Mouse (Mus musculus): ENCODE measurements around the gene Cpne5. TPM values are rescaled to one million over a fixed set of nuclear protein-coding genes. Genes with fewer than 3 reads are reported as not detected.

Gene Cpne5
- total and polyA plus RNA-seq, 3 experiments = 0.19 to 1.0 TPM; not detected in 1

- Histone ChIP-seq H3K36me3 (ENCODE audit: control insufficient read depth in 1 of 2, insufficient read depth in 2 of 2, low read length in 2 of 2) (peaks cover 0 to 3% of the 10 kb centered on the region in 2 experiments; a peak in 1 of 4 replicates), H3K27ac (ENCODE audit: control insufficient read depth, low read depth, low read length) (no peak overlapping the region), H3K9me3 (replicated peaks; ENCODE audit: insufficient read depth, low read length) (no peaks in the 10 kb centered on the region), H3K4me1 (ENCODE audit: control insufficient read depth in 1 of 2, insufficient read depth in 2 of 2, low read length in 2 of 2) (peaks cover 0 to 5% of the 10 kb centered on the region in 2 experiments; a peak in 1 of 4 replicates), H3K4me3 (ENCODE audit: control insufficient read depth in 1 of 2, insufficient read depth in 1 of 2, low read depth in 2 of 2, low read length in 2 of 2) (no peak overlapping the region), H3K79me2 (ENCODE audit: control insufficient read depth, insufficient read depth, low read length, poor library complexity) (no peaks in the 10 kb centered on the region), H3K9ac (ENCODE audit: control insufficient read depth, low read depth, low read length, poor library complexity, severe bottlenecking) (no peak overlapping the region), H3K27me3 (ENCODE audit: control insufficient read depth in 1 of 2, insufficient read depth in 2 of 2, low read length in 2 of 2) (peaks cover 0 to 1% of the 10 kb centered on the region in 2 experiments; a peak in 1 of 4 replicates)
- peak; percentile 33 for DNase-seq (ENCODE audit: low read depth, low spot score)
- no peak for TF ChIP-seq ZKSCAN1 (IDR thresholded peaks at IDR 0.05; ENCODE audit: low read depth, low read length)
- TF ChIP-seq TBP (IDR thresholded peaks at IDR 0.05; ENCODE audit: low read depth, low read length) = no peak
- TF ChIP-seq ZMIZ1 (IDR thresholded peaks at IDR 0.05; ENCODE audit: low read depth, low read length) = no peak
- TF ChIP-seq SMC3 (IDR thresholded peaks at IDR 0.05; ENCODE audit: low read depth, low read length) = no peak
- no peak for TF ChIP-seq ETS1 (IDR thresholded peaks at IDR 0.05; ENCODE audit: low read depth, low read length)
- no peak for TF ChIP-seq ZNF384 (IDR thresholded peaks at IDR 0.05; ENCODE audit: low read depth, low read length)
- no peak for TF ChIP-seq POLR2AphosphoS2 (IDR thresholded peaks at IDR 0.05; ENCODE audit: low read length)
- no peak for TF ChIP-seq ELF1 (IDR thresholded peaks at IDR 0.05; ENCODE audit: low read depth, low read length)
- TF ChIP-seq TAL1 (IDR thresholded peaks at IDR 0.05; ENCODE audit: low read length) = no peak
- no peak for TF ChIP-seq NRF1 (IDR thresholded peaks at IDR 0.05; ENCODE audit: insufficient read depth, low read depth, low read length, poor library complexity, severe bottlenecking)
- no peak for TF ChIP-seq CHD1 (IDR thresholded peaks at IDR 0.05; ENCODE audit: low read depth, low read length)
- TF ChIP-seq GATA1 (IDR thresholded peaks at IDR 0.05; ENCODE audit: low read depth, low read length) = no peak
- no peak for TF ChIP-seq MXI1 (IDR thresholded peaks at IDR 0.05; ENCODE audit: low read depth, low read length)
- no peak for TF ChIP-seq E2F4 (IDR thresholded peaks at IDR 0.05; ENCODE audit: borderline replicate concordance, low read depth, low read length)
- no peak for TF ChIP-seq BHLHE40 (IDR thresholded peaks at IDR 0.05; ENCODE audit: borderline replicate concordance, low read depth, low read length)
- no peak for TF ChIP-seq USF1 (IDR thresholded peaks at IDR 0.05; ENCODE audit: low read depth, low read length)
These were observed 35.4 kb downstream of the Cpne5 start for GRCm38 (mm10) chr17:29202604-29203003.

- Histone ChIP-seq H3K79me2 (ENCODE audit: control insufficient read depth, insufficient read depth, low read length, poor library complexity) (no peaks in the 10 kb centered on the region), H3K27me3 (ENCODE audit: control insufficient read depth in 1 of 2, insufficient read depth in 2 of 2, low read length in 2 of 2) (no peaks in the 10 kb centered on the region; a peak in 1 of 4 replicates)
- DNase-seq (ENCODE audit: low read depth, low spot score) = no peak
These were observed 38.1 kb downstream of the Cpne5 start for GRCm38 (mm10) chr17:29199821-29200220.

More at GRCm38 (mm10) chr17:29199821-29200220, 38.1 kb downstream of the Cpne5 start:
- H3K9me3 ChIP-seq (replicated peaks; ENCODE audit: insufficient read depth, low read length) = no peaks in the 10 kb centered on the region
- H3K9ac ChIP-seq (ENCODE audit: control insufficient read depth, low read depth, low read length, poor library complexity, severe bottlenecking) = no peak overlapping the region
- TF ChIP-seq UBTF (IDR thresholded peaks at IDR 0.05; ENCODE audit: borderline replicate concordance, insufficient read depth, low read depth, low read length) = no peak
- no peak for TF ChIP-seq POLR2AphosphoS5 (IDR thresholded peaks at IDR 0.05; ENCODE audit: borderline replicate concordance, low read depth, low read length)
- no peak for TF ChIP-seq ZC3H11A (IDR thresholded peaks at IDR 0.05; ENCODE audit: low read depth, low read length)
- no peak for TF ChIP-seq USF1 (IDR thresholded peaks at IDR 0.05; ENCODE audit: low read depth, low read length)
- TF ChIP-seq CHD2 (IDR thresholded peaks at IDR 0.05; ENCODE audit: low read length) = no peak
- TF ChIP-seq MAX (IDR thresholded peaks at IDR 0.05; ENCODE audit: low read length) = no peak
- no peak for TF ChIP-seq POLR2AphosphoS2 (IDR thresholded peaks at IDR 0.05; ENCODE audit: low read length)
- no peak for TF ChIP-seq JUND (IDR thresholded peaks at IDR 0.05; ENCODE audit: low read depth, low read length)
- no peak for TF ChIP-seq NELFE (IDR thresholded peaks at IDR 0.05; ENCODE audit: low read depth, low read length)
- TF ChIP-seq KAT2A (conservative IDR thresholded peaks at IDR 0.05; ENCODE audit: low read depth, low read length) = no peak
- no peak for TF ChIP-seq GATA1 (IDR thresholded peaks at IDR 0.05; ENCODE audit: low read depth, low read length)
- TF ChIP-seq MAFK (IDR thresholded peaks at IDR 0.05; ENCODE audit: borderline replicate concordance, low read depth, low read length) = no peak
- TF ChIP-seq ETS1 (IDR thresholded peaks at IDR 0.05; ENCODE audit: low read depth, low read length) = no peak
- TF ChIP-seq ZNF384 (IDR thresholded peaks at IDR 0.05; ENCODE audit: low read depth, low read length) = no peak
- no peak for TF ChIP-seq GABPA (IDR thresholded peaks at IDR 0.05; ENCODE audit: low read depth, low read length)
- no peak for TF ChIP-seq ZMIZ1 (IDR thresholded peaks at IDR 0.05; ENCODE audit: low read depth, low read length)
- no peak for TF ChIP-seq TAL1 (IDR thresholded peaks at IDR 0.05; ENCODE audit: low read length)
- TF ChIP-seq TCF12 (IDR thresholded peaks at IDR 0.05; ENCODE audit: low read depth, low read length) = no peak
- no peak for TF ChIP-seq SMC3 (IDR thresholded peaks at IDR 0.05; ENCODE audit: low read depth, low read length)
- no peak for TF ChIP-seq HCFC1 (IDR thresholded peaks at IDR 0.05; ENCODE audit: low read depth, low read length)
- H3K27ac ChIP-seq (ENCODE audit: control insufficient read depth, low read depth, low read length) = no peak overlapping the region
- H3K4me3 ChIP-seq (ENCODE audit: control insufficient read depth in 1 of 2, insufficient read depth in 1 of 2, low read depth in 2 of 2, low read length in 2 of 2) = no peak overlapping the region
- peaks cover 0 to 3% of the 10 kb centered on the region in 2 experiments; a peak in 1 of 4 replicates for H3K36me3 ChIP-seq (ENCODE audit: control insufficient read depth in 1 of 2, insufficient read depth in 2 of 2, low read length in 2 of 2)
- H3K4me1 ChIP-seq (ENCODE audit: control insufficient read depth in 1 of 2, insufficient read depth in 2 of 2, low read length in 2 of 2) = peaks cover 0 to 5% of the 10 kb centered on the region in 2 experiments; a peak in 1 of 4 replicates
